Mouse (Mus musculus) C2C12 (cell line): ENCODE measurements around the gene Pdcd11.

Experiments
- CEBPB ChIP-seq: IDR thresholded peaks from one replicate; pipeline ENCODE4 v1.6.1; 2011; ENCODE audit warnings: low read depth, mild to moderate bottlenecking, control low read depth, moderate library complexity
- CTCF ChIP-seq: IDR thresholded peaks from one replicate; pipeline ENCODE4 v1.5.1; 2011; ENCODE audit not compliant: control insufficient read depth, insufficient read depth, insufficient read length
- MAX ChIP-seq: IDR thresholded peaks from one replicate; pipeline ENCODE4 v1.6.1; 2011; ENCODE audit warnings: mild to moderate bottlenecking, control low read depth
- MYOD1 ChIP-seq: IDR thresholded peaks from one replicate; pipeline ENCODE4 v1.6.1; 2011; ENCODE audit warnings: low read depth; ENCODE audit not compliant: control insufficient read depth, insufficient read length
- MYOG ChIP-seq: IDR thresholded peaks from one replicate; pipeline ENCODE4 v1.6.1; 2011; ENCODE audit not compliant: control insufficient read depth, insufficient read length; ENCODE audit errors: extremely low read depth
- USF1 ChIP-seq: IDR thresholded peaks from one replicate; pipeline ENCODE4 v1.6.1; 2011; ENCODE audit warnings: low read depth, mild to moderate bottlenecking, control low read depth, moderate library complexity

DNA sequence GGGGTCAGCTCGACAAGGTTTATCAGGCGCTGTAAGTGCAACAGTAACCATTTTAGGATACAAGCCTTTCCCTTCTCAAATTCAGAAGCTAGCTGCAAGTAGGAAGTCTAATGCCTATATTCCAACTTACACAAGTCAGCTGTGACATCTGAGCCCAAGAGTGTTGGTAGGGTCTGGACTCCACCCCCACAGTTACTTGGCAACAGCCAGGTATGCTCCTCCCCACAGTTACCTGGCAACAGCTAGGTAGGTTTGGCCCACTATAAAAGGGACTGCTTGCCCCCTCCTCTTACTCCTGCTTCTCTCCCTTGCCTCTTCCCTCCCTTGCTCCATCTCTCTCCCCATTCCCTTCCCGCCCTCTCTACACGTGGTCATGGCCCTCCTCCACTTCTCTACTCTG lies 41.5 kb upstream of the Pdcd11 start:
- TF ChIP-seq USF1 (no peak), CTCF (no peak), CEBPB (no peak), MAX (no peak), MYOD1 (no peak), MYOG (no peak)
